Mouse (Mus musculus): ENCODE measurements around the gene BC030867.

The BC030867 gene

GRCm38 (mm10) chr11:102294416-102294815 lies 45.7 kb downstream of the BC030867 start:
- DNase-seq, result no peak

GRCm38 (mm10) chr11:102294887-102295597 lies 46.4 kb downstream of the BC030867 start:
- DNase-seq, result peak in 1 of 2 experiments; percentile 51

GRCm38 (mm10) chr11:102295598-102296471 lies 47.2 kb downstream of the BC030867 start:
- peak; percentile 61 to 63 for DNase-seq

GRCm38 (mm10) chr11:102296491-102297472 lies 48.1 kb downstream of the BC030867 start, which contains the start of gene Atxn7l3:
TSS of gene Atxn7l3 (minus strand) at chr11:102296631.
- peak; percentile 98 for DNase-seq

- DNase-seq, result no peak
These were observed 49.2 kb downstream of the BC030867 start for GRCm38 (mm10) chr11:102297577-102298556.

GRCm38 (mm10) chr11:102299839-102300238 lies 51.2 kb downstream of the BC030867 start:
- peak; percentile 75 to 88 for DNase-seq

GRCm38 (mm10) chr11:102304141-102304540 lies 55.5 kb downstream of the BC030867 start:
- no peak for DNase-seq

GRCm38 (mm10) chr11:102305359-102305758 lies 56.7 kb downstream of the BC030867 start:
- no peak for DNase-seq

- DNase-seq, result no peak
These were observed 59.4 kb downstream of the BC030867 start for GRCm38 (mm10) chr11:102308104-102308503.

- peak; percentile 96 to 97 for DNase-seq
These were observed 60.3 kb downstream of the BC030867 start for GRCm38 (mm10) chr11:102308979-102309378.

- DNase-seq, result peak in 1 of 2 experiments; percentile 50
These were observed 61.3 kb downstream of the BC030867 start for GRCm38 (mm10) chr11:102309821-102310617.

GRCm38 (mm10) chr11:102310768-102311695 lies 62.4 kb downstream of the BC030867 start:
- no peak for DNase-seq

- no peak for DNase-seq
These were observed 63.3 kb downstream of the BC030867 start for GRCm38 (mm10) chr11:102311966-102312365.

- no peak for DNase-seq
These were observed 63.9 kb downstream of the BC030867 start for GRCm38 (mm10) chr11:102312586-102312985.

GRCm38 (mm10) chr11:102314321-102314720 lies 65.6 kb downstream of the BC030867 start:
- DNase-seq, result no peak

Measured in cerebellum, postnatal 14 days (tissue).